Mouse (Mus musculus) neural tube, embryonic 15.5 days (tissue): ENCODE measurements around the gene Prss53. TPM values are rescaled to one million over a fixed set of nuclear protein-coding genes. Genes with fewer than 3 reads are reported as not detected.
"Not testable (repeated sequence)": the region's sequence is repeated elsewhere in the genome, so short reads cannot be mapped to it uniquely, and the experiment has no call there.

ENCODE experiments used
- ATAC-seq: fragments of 200-750 bp; cut with Nextera tagmentation; 2 replicates; pipeline ENCODE4 v1.8.0; 2017; ENCODE audit warnings: mild to moderate bottlenecking, moderate TSS enrichment, moderate library complexity; ENCODE audit not compliant: low FRiP score
- H3K27ac ChIP-seq: fragments of 300-500 bp; sonication (generic); replicated peaks from 2 replicates; pipeline ENCODE4 v1.5.1; 2015; ENCODE audit warnings: mild to moderate bottlenecking, inconsistent platforms
- H3K27me3 ChIP-seq: fragments of 300-500 bp; sonication (generic); replicated peaks from 2 replicates; pipeline ENCODE4 v1.6.1; 2015; ENCODE audit warnings: inconsistent platforms
- H3K36me3 ChIP-seq: fragments of 300-500 bp; sonication (generic); 2 replicates; pipeline ENCODE4 v1.6.1; 2015; ENCODE audit warnings: inconsistent platforms
- H3K4me1 ChIP-seq: fragments of 300-500 bp; sonication (generic); 2 replicates; pipeline ENCODE4 v1.6.1; 2015; ENCODE audit warnings: inconsistent platforms
- H3K4me2 ChIP-seq: fragments of 300-500 bp; sonication (generic); 2 replicates; pipeline ENCODE4 v1.6.1; 2015; ENCODE audit warnings: inconsistent platforms, mild to moderate bottlenecking, moderate library complexity
- H3K4me3 ChIP-seq: fragments of 300-500 bp; sonication (generic); replicated peaks from 2 replicates; pipeline ENCODE4 v1.5.1; 2015; ENCODE audit warnings: mild to moderate bottlenecking, inconsistent platforms
- H3K9ac ChIP-seq: fragments of 300-500 bp; sonication (generic); replicated peaks from 2 replicates; pipeline ENCODE4 v1.6.1; 2015; ENCODE audit warnings: mild to moderate bottlenecking, inconsistent platforms
- H3K9me3 ChIP-seq: fragments of 300-500 bp; sonication (generic); replicated peaks from 2 replicates; pipeline ENCODE4 v1.6.1; 2016; ENCODE audit warnings: inconsistent platforms
- WGBS: fragments of 180-500 bp; shearing (Covaris S2); methylation state at CpG from one replicate; pipeline ENCODE4 v1.1.7; 2015; ENCODE audit warnings: mixed read lengths; 5-methylcytosine and 5-hydroxymethylcytosine counted together
- polyA plus RNA-seq: library from polyadenylated mRNA; unstranded; fragments of >200 nt; fragmentation: Nextera tagmentation; extraction: Ambion mirVana; gene quantifications from 2 replicates; pipeline ENCODE4 v1.2.1, GENCODE M21; 2015

Gene Prss53
- polyA plus RNA-seq, 1 experiment from 2014 or later, result 1.1 TPM

DNA sequence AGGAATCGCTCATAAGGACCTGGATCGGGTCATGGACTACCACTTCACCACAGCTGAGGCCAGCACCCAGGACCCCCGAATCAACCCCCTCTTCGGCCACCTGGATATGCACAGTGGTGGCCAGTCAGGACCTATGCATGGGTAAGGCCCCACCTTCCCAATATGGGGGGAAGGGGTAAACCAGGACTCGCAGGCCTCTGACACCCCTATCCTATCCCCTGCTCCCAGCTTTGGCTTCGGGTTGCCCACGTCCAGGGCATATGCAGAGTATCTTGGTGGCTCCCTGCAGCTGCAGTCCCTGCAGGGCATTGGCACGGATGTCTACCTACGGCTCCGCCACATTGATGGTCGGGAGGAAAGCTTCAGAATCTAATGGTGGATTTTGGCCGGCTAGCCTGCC lies 17.2 kb upstream of the Prss53 start:
- WGBS, result 94% methylated on average over 12 of the region's 12 CpGs
- no peak for ATAC-seq
- H3K27ac ChIP-seq, result no peak overlapping the region

DNA sequence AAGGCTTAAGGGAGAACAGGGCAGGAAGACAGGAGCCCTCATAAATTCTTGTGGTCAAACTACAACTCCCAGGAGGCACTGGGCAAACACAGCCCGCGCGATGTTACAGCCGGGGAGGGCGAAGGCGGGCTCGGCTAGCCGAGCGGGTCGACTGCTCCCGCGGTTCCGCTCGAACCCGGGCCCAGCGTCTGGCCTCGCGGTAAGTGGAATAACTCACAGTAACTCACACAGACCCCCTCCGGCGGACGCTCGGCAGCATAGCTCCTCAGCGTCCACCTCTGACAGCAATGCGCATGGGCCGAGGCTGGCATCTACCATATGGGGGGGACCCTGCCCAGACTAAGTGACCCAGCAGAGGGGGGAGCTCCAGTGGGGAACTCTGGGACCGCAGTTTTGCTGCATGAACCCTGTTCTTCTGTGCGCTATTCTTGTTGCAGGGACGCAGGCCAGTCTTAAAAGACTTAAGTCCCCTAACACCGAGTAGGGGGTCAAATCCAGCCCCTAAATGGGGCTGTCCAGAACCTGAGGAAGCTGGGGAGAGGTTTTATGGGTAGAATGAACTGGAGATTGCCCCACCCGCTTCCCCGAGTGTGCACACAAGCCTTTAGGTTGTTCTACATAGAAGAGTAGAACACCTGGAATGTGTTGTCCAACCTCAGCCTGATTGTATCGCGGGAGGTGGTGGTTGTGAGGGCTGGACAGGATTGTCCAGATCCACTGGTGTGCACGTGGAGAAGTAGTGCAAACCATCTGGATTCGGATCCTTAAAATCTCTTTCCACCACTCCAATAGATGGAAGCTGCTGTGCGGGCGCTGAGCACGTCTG lies 13.4 kb upstream of the Prss53 start, which contains the start of gene Bckdk:
Gene Bckdk, plus strand, starts transcription at position 112 of the 826 bp plus-strand sequence.
- Histone ChIP-seq H3K4me3 (peak within 1 kb of the TSS; percentile 73), H3K36me3 (peaks cover 30% of the 10 kb centered on the region), H3K9me3 (no peaks in the 10 kb centered on the region), H3K9ac (peak within 1 kb of the TSS; percentile 71), H3K27ac (peak within 1 kb of the TSS; percentile 89), H3K27me3 (no peaks in the 10 kb centered on the region), H3K4me2 (peak within 1 kb of the TSS; percentile 86), H3K4me1 (peaks cover 18% of the 10 kb centered on the region)
- peak; percentile 91 for ATAC-seq
- 8% methylated on average over 38 of the region's 38 CpGs for WGBS

More for the DNA sequence above, 17.2 kb upstream of the Prss53 start:
- Histone ChIP-seq H3K4me3 (no peak overlapping the region), H3K27me3 (no peaks in the 10 kb centered on the region), H3K9ac (no peak overlapping the region), H3K9me3 (no peaks in the 10 kb centered on the region), H3K4me1 (peaks cover 26% of the 10 kb centered on the region), H3K4me2 (no peak overlapping the region), H3K36me3 (peaks cover 37% of the 10 kb centered on the region)

DNA sequence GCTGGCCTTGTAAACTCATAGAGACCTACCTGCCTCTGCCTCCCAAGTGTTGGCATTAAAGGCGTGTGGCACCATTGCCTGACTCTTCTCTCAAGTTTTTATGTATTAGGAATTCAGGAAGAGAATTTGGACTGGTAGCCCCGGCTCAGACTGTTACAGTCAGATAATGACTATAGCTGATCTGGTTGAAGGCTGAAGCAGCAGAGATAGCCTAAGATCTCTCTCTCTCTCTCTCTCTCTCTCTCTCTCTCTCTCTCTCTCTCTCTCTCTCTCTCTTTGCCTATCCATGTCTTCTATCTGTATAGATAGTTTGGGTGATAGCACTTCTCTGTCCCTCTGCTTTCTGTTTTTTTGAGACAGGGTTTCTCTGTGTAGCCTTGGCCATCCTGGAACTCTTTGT lies 11.0 kb upstream of the Prss53 start:
- H3K4me2 ChIP-seq, result no peak overlapping the region
- H3K27ac ChIP-seq, result no peak overlapping the region
- WGBS, result 86% methylated on average over 2 of the region's 2 CpGs
- no peak overlapping the region for H3K9ac ChIP-seq
- H3K4me3 ChIP-seq, result no peak overlapping the region
- H3K4me1 ChIP-seq, result peaks cover 18% of the 10 kb centered on the region
- H3K36me3 ChIP-seq, result peaks cover 6% of the 10 kb centered on the region
- no peak for ATAC-seq
- no peaks in the 10 kb centered on the region for H3K9me3 ChIP-seq
- H3K27me3 ChIP-seq, result no peaks in the 10 kb centered on the region

DNA sequence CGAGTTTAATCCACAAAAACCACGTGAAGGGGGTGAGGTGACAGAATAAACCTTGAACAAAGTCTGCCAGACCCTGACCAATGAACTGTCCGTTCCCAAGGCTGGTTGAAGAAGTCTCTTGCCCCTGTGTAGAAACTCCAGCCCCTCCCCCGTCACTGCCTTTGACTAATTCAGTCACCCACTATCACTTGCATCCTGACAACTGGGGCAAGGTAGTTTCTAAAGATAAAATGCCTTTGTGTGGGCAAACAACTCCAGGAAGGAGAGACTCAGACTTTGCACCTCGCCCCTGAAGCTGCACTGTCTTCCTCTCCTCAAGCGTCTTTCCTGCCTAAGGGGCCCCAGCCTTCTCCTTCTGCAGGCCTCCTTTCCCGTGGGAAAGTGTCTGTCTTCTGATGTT lies 9.2 kb upstream of the Prss53 start:
- Histone ChIP-seq H3K9me3 (no peaks in the 10 kb centered on the region), H3K9ac (no peak overlapping the region), H3K4me2 (no peak overlapping the region), H3K27ac (no peak overlapping the region), H3K36me3 (no peaks in the 10 kb centered on the region), H3K4me3 (no peak overlapping the region), H3K27me3 (no peaks in the 10 kb centered on the region), H3K4me1 (peaks cover 13% of the 10 kb centered on the region)
- ATAC-seq, result no peak
- WGBS, result 56% methylated on average over 7 of the region's 7 CpGs

DNA sequence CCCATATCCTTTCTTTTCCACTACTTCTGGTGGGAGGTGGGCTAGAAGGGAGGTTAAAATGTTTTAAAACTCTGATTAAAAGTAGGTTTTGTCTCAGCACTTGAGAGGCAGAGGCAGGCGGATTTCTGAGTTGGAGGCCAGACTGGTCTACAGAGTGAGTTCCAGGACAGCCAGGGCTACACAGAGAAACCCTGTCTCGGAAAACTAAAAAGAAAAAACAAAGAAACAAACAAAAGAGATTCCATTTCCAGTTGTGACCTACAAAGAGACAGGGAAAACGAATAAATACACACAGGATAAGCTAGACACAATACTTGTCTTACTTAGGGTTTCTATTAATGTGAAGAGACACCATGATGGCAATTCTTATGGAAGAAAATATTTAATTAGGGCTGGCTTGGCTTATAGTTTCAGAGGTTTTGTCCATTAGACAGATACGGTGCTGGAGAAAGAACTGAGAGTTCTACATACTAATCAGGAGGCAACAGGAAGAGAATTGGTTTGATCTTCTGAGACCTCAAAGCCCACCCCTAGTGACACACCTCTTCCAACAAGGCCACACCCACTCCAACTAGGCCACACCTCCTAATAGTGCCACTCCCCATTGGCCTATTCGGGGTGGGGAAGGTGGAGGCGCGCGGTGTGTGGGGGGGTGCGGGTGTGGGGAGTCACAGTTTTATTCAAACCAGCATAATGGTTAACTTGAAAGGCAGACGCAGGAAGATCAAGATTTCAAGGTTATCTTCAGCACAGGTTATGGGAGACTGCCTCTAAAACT lies 7.6 kb upstream of the Prss53 start:
- H3K36me3 ChIP-seq, result peaks cover 2% of the 10 kb centered on the region; the same call in 1 of the 2 replicates
- H3K27ac ChIP-seq, result no peak overlapping the region
- no peaks in the 10 kb centered on the region for H3K9me3 ChIP-seq
- no peaks in the 10 kb centered on the region for H3K27me3 ChIP-seq
- H3K4me3 ChIP-seq, result no peak overlapping the region
- 37% methylated on average over 10 of the region's 10 CpGs for WGBS
- H3K4me2 ChIP-seq, result no peak overlapping the region
- H3K9ac ChIP-seq, result no peak overlapping the region
- H3K4me1 ChIP-seq, result peaks cover 13% of the 10 kb centered on the region
- no peak for ATAC-seq

DNA sequence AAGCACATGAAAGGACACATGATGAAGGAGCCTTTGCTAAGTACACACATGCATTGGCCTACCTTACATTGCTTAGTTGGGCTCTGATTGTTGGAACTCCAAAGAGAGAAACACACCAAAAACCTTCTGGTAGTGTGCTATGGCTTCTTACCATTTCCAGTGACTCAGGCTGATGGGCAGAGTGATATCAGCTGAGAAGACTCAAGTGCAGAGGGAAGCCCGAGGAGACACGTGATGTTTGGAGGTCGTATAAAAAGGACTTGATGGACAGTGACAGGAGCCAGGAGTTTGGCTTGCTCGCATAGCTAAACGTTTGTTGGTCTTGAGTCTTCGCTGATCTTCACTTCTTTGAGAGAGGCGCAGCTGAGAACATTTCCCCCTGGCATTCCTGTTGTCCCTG lies 6.8 kb upstream of the Prss53 start:
- Histone ChIP-seq H3K27ac (no peak overlapping the region), H3K4me3 (no peak overlapping the region), H3K4me2 (no peak overlapping the region), H3K9me3 (no peaks in the 10 kb centered on the region), H3K4me1 (peaks cover 13% of the 10 kb centered on the region), H3K27me3 (no peaks in the 10 kb centered on the region), H3K9ac (no peak overlapping the region), H3K36me3 (peaks cover 10% of the 10 kb centered on the region)
- no peak for ATAC-seq
- WGBS, result 92% methylated on average over 7 of the region's 7 CpGs

DNA sequence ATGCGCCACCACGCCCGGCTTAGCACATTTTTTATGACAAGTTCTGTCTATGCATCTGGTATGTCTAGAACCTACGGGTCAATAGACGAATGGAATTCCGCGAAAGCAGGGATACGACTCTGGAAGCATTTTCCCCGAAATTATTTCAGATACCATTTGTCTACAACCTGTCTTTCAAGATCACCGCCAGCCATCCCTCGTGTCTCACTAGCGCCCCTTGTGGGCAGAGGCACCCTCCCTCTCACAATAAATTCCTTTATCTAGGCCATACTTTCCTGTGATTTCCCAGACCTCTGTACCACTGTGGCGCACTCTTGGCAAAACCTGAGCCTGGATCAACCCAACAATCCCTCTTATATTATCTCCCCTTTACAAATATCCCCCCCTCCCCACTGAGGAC lies 5.6 kb upstream of the Prss53 start:
- Histone ChIP-seq H3K27me3 (no peaks in the 10 kb centered on the region), H3K9ac (no peak overlapping the region), H3K27ac (no peak overlapping the region), H3K4me1 (peaks cover 13% of the 10 kb centered on the region), H3K4me2 (no peak overlapping the region), H3K4me3 (no peak overlapping the region), H3K9me3 (no peaks in the 10 kb centered on the region), H3K36me3 (peaks cover 16% of the 10 kb centered on the region)
- ATAC-seq, result no peak
- 59% methylated on average over 13 of the region's 13 CpGs for WGBS

DNA sequence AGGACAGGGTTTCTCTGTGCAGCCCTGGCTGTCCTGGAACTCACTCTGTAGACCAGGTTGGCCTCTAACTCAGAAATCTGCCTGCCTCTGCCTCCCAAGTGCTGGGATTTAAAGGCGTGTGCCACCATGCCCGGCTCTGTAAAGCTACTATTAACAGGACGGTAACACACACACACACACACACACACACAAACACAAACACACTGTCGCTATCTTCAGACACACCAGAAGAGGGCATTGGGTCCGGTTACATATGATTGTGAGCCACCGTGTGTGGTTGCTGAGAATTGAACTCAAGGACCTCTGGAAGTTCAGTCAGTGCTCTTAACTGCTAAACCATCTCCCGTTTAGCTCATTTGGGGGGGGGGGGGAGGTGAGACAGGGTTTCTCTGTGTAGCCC lies 5.1 kb upstream of the Prss53 start:
- peak overlapping the region; percentile 72 for H3K4me2 ChIP-seq
- ATAC-seq, result peak; percentile 22
- H3K27me3 ChIP-seq, H3K9ac ChIP-seq, H3K9me3 ChIP-seq: not testable (repeated sequence)
- peak overlapping the region; percentile 65 for H3K27ac ChIP-seq
- H3K4me1 ChIP-seq, result peaks cover 13% of the 10 kb centered on the region
- WGBS, result 65% methylated on average over 7 of the region's 7 CpGs
- H3K4me3 ChIP-seq, result peak overlapping the region; percentile 61
- H3K36me3 ChIP-seq, result peaks cover 18% of the 10 kb centered on the region

DNA sequence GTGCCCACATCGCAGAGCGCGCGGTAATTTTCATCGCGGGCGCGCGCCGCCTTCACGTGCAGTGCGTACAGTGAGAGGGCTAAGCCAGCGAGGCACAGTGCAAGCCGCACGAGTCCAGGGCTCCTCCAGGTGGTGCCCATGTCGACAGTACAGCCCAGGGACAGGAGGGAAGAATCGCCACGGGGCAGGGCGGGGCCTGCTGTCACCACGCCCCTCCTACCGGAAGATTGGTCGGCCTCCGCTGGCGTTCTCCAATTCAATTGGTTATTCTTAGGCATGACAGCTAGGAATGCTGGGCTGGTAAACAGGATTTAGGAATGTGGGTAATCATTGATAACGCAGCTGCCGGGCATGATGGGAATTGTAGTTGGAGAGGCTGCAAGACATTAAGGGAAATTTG lies 4.7 kb upstream of the Prss53 start, which contains the start of the genes Gm21974 and Vkorc1:
Gene Gm21974, minus strand, starts transcription at position 13 of the 400 bp plus-strand sequence.
Gene Vkorc1, minus strand, starts transcription at position 176 of the 400 bp plus-strand sequence.
- Histone ChIP-seq H3K4me3 (peak within 1 kb of the TSS; percentile 61), H3K4me1 (peaks cover 13% of the 10 kb centered on the region), H3K9ac (peak within 1 kb of the TSS; percentile 56), H3K27me3 (no peaks in the 10 kb centered on the region), H3K27ac (peak within 1 kb of the TSS; percentile 75), H3K9me3 (no peaks in the 10 kb centered on the region), H3K36me3 (peaks cover 21% of the 10 kb centered on the region), H3K4me2 (peak within 1 kb of the TSS; percentile 72)
- peak; percentile 97 for ATAC-seq
- under 1% methylated on average over 26 of the region's 26 CpGs for WGBS

DNA sequence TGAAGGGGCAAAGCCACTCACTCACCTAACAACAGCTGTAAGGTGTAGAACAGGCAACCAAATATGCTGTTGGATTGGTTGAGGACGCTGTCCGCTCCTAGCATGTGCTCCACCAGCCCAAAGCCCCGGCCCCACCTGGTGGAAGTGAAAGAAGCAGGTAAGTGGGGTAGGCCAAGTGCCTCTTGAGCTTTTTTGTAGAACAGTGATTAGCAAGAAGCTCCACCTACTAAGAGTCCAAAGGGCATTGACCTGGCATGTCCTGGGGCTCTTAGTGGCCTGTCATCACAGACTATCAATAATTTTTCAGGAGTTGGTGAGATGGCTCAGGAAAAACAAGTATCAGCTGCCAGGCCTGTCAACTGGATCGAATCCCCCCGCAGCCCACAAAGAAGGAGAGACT lies 3.7 kb upstream of the Prss53 start:
- Histone ChIP-seq H3K27me3 (no peaks in the 10 kb centered on the region), H3K4me3 (peak overlapping the region; percentile 61), H3K4me1 (peaks cover 13% of the 10 kb centered on the region), H3K9ac (peak overlapping the region; percentile 56), H3K36me3 (peaks cover 28% of the 10 kb centered on the region), H3K4me2 (peak overlapping the region; percentile 72), H3K9me3 (no peaks in the 10 kb centered on the region), H3K27ac (peak overlapping the region; percentile 75; the same call in 1 of the 2 replicates)
- no peak for ATAC-seq
- 80% methylated on average over 5 of the region's 5 CpGs for WGBS

DNA sequence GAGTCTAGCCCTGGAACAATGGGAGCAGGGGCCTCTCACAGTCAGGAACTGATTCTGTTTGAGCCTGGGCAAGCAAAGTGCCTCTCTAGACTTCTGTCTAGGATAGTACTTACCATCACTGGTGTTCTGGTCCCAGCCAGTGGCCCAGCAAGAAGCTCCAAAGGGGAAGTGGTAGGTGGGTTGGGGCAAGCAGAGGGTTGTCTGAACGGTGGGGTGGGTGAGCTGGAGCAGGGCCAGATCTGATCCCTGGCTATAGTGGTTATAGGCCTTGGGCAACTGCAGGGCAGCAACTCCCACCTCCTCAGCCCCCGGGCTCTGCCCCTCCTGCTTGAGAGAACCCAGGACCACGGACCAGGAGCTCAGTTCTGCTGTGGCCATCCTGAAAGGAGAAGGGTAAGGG lies 1.9 kb downstream of the Prss53 start:
- peaks cover 23% of the 10 kb centered on the region for H3K4me1 ChIP-seq
- H3K27ac ChIP-seq, result no peak overlapping the region
- peaks cover 75% of the 10 kb centered on the region for H3K36me3 ChIP-seq
- H3K4me2 ChIP-seq, result no peak overlapping the region
- no peak overlapping the region for H3K9ac ChIP-seq
- no peaks in the 10 kb centered on the region for H3K27me3 ChIP-seq
- WGBS, result 64% methylated on average over 3 of the region's 3 CpGs
- ATAC-seq, result no peak
- no peaks in the 10 kb centered on the region for H3K9me3 ChIP-seq
- H3K4me3 ChIP-seq, result no peak overlapping the region
